Mouse (Mus musculus) urinary bladder, postnatal 0 days (tissue): Measurements from ENCODE around the gene Kazn. TPM values are rescaled to one million over a fixed set of nuclear protein-coding genes. Genes with fewer than 3 reads are reported as not detected.

ENCODE experiments used
- polyA plus RNA-seq: library from polyadenylated mRNA; unstranded; fragments of >200 nt; fragmentation: Nextera tagmentation; extraction: Ambion mirVana; gene quantifications from 2 replicates; pipeline ENCODE4 v1.2.1, GENCODE M21; 2015

Kazn gene
- 9.5 and 11.6 TPM in 2 replicates for polyA plus RNA-seq

GRCm38 (mm10) chr4:142239240-142240126 lies at the start of gene Kazn:
Gene Kazn (minus strand): TSS chr4:142239401.

GRCm38 (mm10) chr4:142084131-142084899 lies 154.9 kb downstream of the Kazn start, which contains the start of gene Tmem51:
Gene Tmem51 (minus strand): TSS chr4:142084304.

Other genes starting within 250 kb of the Kazn start
- gene Fhad1, start 224.3 kb downstream of the Kazn start, polyA plus RNA-seq: 0.88 and 1.2 TPM in 2 replicates
- 42.1 and 45.6 TPM in 2 replicates for gene Tmem51, start 155.1 kb downstream of the Kazn start, polyA plus RNA-seq